Mouse (Mus musculus) neural tube, embryonic 13.5 days (tissue): Measurements from ENCODE around the gene Aagab. TPM values are rescaled to one million over a fixed set of nuclear protein-coding genes. Genes with fewer than 3 reads are reported as not detected.

ENCODE experiments used
- ATAC-seq: fragments of 200-750 bp; cut with Nextera tagmentation; 2 replicates; pipeline ENCODE4 v1.8.0; 2017; ENCODE audit warnings: low read depth, mild to moderate bottlenecking, moderate TSS enrichment, moderate library complexity
- H3K27ac ChIP-seq: fragments of 300-500 bp; sonication (generic); replicated peaks from 2 replicates; pipeline ENCODE4 v1.5.1; 2015; ENCODE audit warnings: moderate library complexity, mild to moderate bottlenecking, inconsistent platforms
- H3K27me3 ChIP-seq: fragments of 300-500 bp; sonication (generic); 2 replicates; pipeline ENCODE4 v1.6.1; 2015; ENCODE audit warnings: mild to moderate bottlenecking, inconsistent platforms
- H3K36me3 ChIP-seq: fragments of 300-500 bp; sonication (generic); 2 replicates; pipeline ENCODE4 v1.6.1; 2015; ENCODE audit warnings: mild to moderate bottlenecking, inconsistent platforms
- H3K4me1 ChIP-seq: fragments of 300-500 bp; sonication (generic); replicated peaks from 2 replicates; pipeline ENCODE4 v1.6.1; 2015; ENCODE audit warnings: inconsistent platforms
- H3K4me2 ChIP-seq: fragments of 300-500 bp; sonication (generic); 2 replicates; pipeline ENCODE4 v1.6.1; 2015; ENCODE audit warnings: inconsistent platforms, mild to moderate bottlenecking, moderate library complexity
- H3K4me3 ChIP-seq: fragments of 300-500 bp; sonication (generic); 2 replicates; pipeline ENCODE4 v1.5.1; 2015; ENCODE audit warnings: mild to moderate bottlenecking, inconsistent platforms
- H3K9ac ChIP-seq: fragments of 300-500 bp; sonication (generic); 2 replicates; pipeline ENCODE4 v1.6.1; 2015; ENCODE audit warnings: moderate library complexity, mild to moderate bottlenecking, inconsistent platforms
- H3K9me3 ChIP-seq: fragments of 300-500 bp; sonication (generic); 2 replicates; pipeline ENCODE4 v1.6.1; 2016; ENCODE audit warnings: inconsistent platforms
- WGBS: fragments of 180-500 bp; shearing (Covaris S2); methylation state at CpG from one replicate; pipeline ENCODE4 v1.1.7; 2015; 5-methylcytosine and 5-hydroxymethylcytosine counted together
- polyA plus RNA-seq: library from polyadenylated mRNA; unstranded; fragments of >200 nt; fragmentation: Nextera tagmentation; extraction: Ambion mirVana; gene quantifications from 2 replicates; pipeline ENCODE4 v1.2.1, GENCODE M21; 2015

Aagab gene
- polyA plus RNA-seq, 1 experiment from 2014 or later = 53.5 TPM

GRCm38 (mm10) chr9:63685352-63685751 is 82.9 kb downstream of the Aagab start:
- Histone ChIP-seq H3K4me2 (no peak overlapping the region), H3K27ac (no peak overlapping the region), H3K4me1 (no peaks in the 10 kb centered on the region; the same call in 1 of the 2 replicates), H3K27me3 (no peaks in the 10 kb centered on the region), H3K9ac (no peak overlapping the region), H3K9me3 (no peaks in the 10 kb centered on the region), H3K4me3 (no peak overlapping the region), H3K36me3 (no peaks in the 10 kb centered on the region)
- no peak for ATAC-seq
- 89% methylated on average over 5 of the region's 5 CpGs for WGBS

- H3K27ac ChIP-seq = 0 out of 2 replicates have a peak overlapping the region, but pooled peaks have one; percentile 10
- H3K4me2 ChIP-seq = no peak overlapping the region
- no peaks in the 10 kb centered on the region for H3K27me3 ChIP-seq
- no peak for ATAC-seq
- H3K4me1 ChIP-seq = no peaks in the 10 kb centered on the region; the same call in 1 of the 2 replicates
- H3K9ac ChIP-seq = no peak overlapping the region
- no peaks in the 10 kb centered on the region for H3K9me3 ChIP-seq
- H3K36me3 ChIP-seq = no peaks in the 10 kb centered on the region
- no peak overlapping the region for H3K4me3 ChIP-seq
- 62% methylated on average over 7 of the region's 7 CpGs for WGBS
These were observed 85.1 kb downstream of the Aagab start for GRCm38 (mm10) chr9:63687413-63688015.

DNA sequence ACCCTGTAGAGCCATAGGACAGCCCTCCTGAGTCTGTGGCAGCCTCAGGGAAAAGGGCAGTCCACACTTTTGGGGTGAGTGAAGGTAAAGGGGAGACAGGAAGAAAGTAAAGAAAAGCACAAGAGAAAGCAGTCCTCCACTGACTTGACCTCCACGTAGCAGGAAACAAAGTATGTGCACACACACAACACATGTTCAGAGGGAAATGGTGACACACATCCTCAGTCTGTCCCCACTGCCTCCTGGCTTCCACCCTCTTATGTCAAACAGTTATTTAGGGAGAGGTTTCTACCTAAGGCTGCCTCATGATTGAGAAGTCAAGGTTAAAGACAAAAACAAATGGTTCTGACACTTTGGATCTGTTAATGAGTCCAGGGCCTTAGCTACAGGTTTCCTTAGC is 88.1 kb downstream of the Aagab start:
- WGBS = 100% methylated on average over 1 of the region's 1 CpGs
- Histone ChIP-seq H3K27ac (no peak overlapping the region), H3K9me3 (no peaks in the 10 kb centered on the region), H3K4me3 (no peak overlapping the region), H3K4me1 (no peaks in the 10 kb centered on the region; the same call in 1 of the 2 replicates), H3K9ac (no peak overlapping the region), H3K27me3 (no peaks in the 10 kb centered on the region), H3K4me2 (no peak overlapping the region), H3K36me3 (no peaks in the 10 kb centered on the region)
- no peak for ATAC-seq

GRCm38 (mm10) chr9:63691960-63692359 is 89.5 kb downstream of the Aagab start:
- no peak overlapping the region for H3K4me3 ChIP-seq
- H3K27me3 ChIP-seq = no peaks in the 10 kb centered on the region
- H3K9me3 ChIP-seq = no peaks in the 10 kb centered on the region
- no peak overlapping the region for H3K9ac ChIP-seq
- H3K27ac ChIP-seq = no peak overlapping the region
- H3K4me2 ChIP-seq = no peak overlapping the region
- no peak for ATAC-seq
- 80% methylated on average over 2 of the region's 2 CpGs for WGBS
- H3K36me3 ChIP-seq = no peaks in the 10 kb centered on the region
- H3K4me1 ChIP-seq = peaks cover 13% of the 10 kb centered on the region

Other genes with a start within 250 kb of the Aagab start
- gene Map2k5, start 224.8 kb upstream of the Aagab start, polyA plus RNA-seq = 35.3 and 40.0 TPM in 2 replicates
- 59.4 and 75.4 TPM in 2 replicates for gene 2300009A05Rik, start 203.4 kb upstream of the Aagab start, polyA plus RNA-seq
- 0.51 and 0.53 TPM in 2 replicates for gene Iqch, start 167 bp upstream of the Aagab start, polyA plus RNA-seq
- 13.2 and 14.9 TPM in 2 replicates for gene Smad3, start 155.3 kb downstream of the Aagab start, polyA plus RNA-seq